Mouse (Mus musculus) intestine, embryonic 14.5 days (tissue): ENCODE measurements around the gene Apold1. TPM values are rescaled to one million over a fixed set of nuclear protein-coding genes. Genes with fewer than 3 reads are reported as not detected.

Source experiments
- ATAC-seq: fragments of 200-750 bp; cut with Nextera tagmentation; replicated peaks from 2 replicates; pipeline ENCODE4 v1.8.0; 2017; ENCODE audit warnings: low read depth, moderate number of reproducible peaks, moderate TSS enrichment, moderate library complexity; ENCODE audit not compliant: low FRiP score, low TSS enrichment
- DNase-seq: peaks from one replicate; pipeline ENCODE4 v3.0.0-alpha.2; 2018; ENCODE audit warnings: low spot score
- H3K27ac ChIP-seq: fragments of 300-500 bp; sonication (generic); 2 replicates; pipeline ENCODE4 v1.5.1; 2014; ENCODE audit warnings: low read depth, mild to moderate bottlenecking, control low read depth
- H3K27me3 ChIP-seq: fragments of 300-500 bp; sonication (generic); replicated peaks from 2 replicates; pipeline ENCODE4 v1.6.1; 2014; ENCODE audit warnings: low read length, control low read depth; ENCODE audit not compliant: control insufficient read depth, insufficient read depth
- H3K36me3 ChIP-seq: fragments of 300-500 bp; sonication (generic); 2 replicates; pipeline ENCODE4 v1.6.1; 2014; ENCODE audit warnings: low read length, control low read depth; ENCODE audit not compliant: control insufficient read depth, insufficient read depth
- H3K4me1 ChIP-seq: fragments of 300-500 bp; sonication (generic); replicated peaks from 2 replicates; pipeline ENCODE4 v1.6.1; 2014; ENCODE audit warnings: low read length, control low read depth, mixed read lengths; ENCODE audit not compliant: control insufficient read depth, insufficient read depth
- H3K4me2 ChIP-seq: fragments of 300-500 bp; sonication (generic); 2 replicates; pipeline ENCODE4 v1.6.1; 2014; ENCODE audit warnings: low read length
- H3K4me3 ChIP-seq: fragments of 300-500 bp; sonication (generic); 2 replicates; pipeline ENCODE4 v1.5.1; 2014; ENCODE audit warnings: low read depth, low read length, control low read depth, mixed read lengths
- H3K9ac ChIP-seq: fragments of 300-500 bp; sonication (generic); 2 replicates; pipeline ENCODE4 v1.6.1; 2014; ENCODE audit warnings: mild to moderate bottlenecking, low read length
- H3K9me3 ChIP-seq: fragments of 300-500 bp; sonication (generic); 2 replicates; pipeline ENCODE4 v1.6.1; 2016; ENCODE audit warnings: low read length, control low read depth; ENCODE audit not compliant: control insufficient read depth
- WGBS: fragments of 180-500 bp; shearing (Covaris S2); extraction: QIAGEN DNeasy Blood & Tissue Kit; methylation state at CpG from one replicate; pipeline ENCODE4 v1.1.7; 2014; 5-methylcytosine and 5-hydroxymethylcytosine counted together
- polyA plus RNA-seq: library from polyadenylated mRNA; unstranded; fragments of >200 nt; fragmentation: Nextera tagmentation; extraction: Ambion mirVana; gene quantifications from 2 replicates; pipeline ENCODE4 v1.2.1, GENCODE M21; 2014

The Apold1 gene
- polyA plus RNA-seq, 1 experiment from 2014 or later: 3.2 TPM

- H3K27ac ChIP-seq: no peak overlapping the region
- WGBS: 68% methylated on average over 5 of the region's 5 CpGs
- no peak overlapping the region for H3K4me3 ChIP-seq
- ATAC-seq: no peak
- no peak overlapping the region for H3K4me2 ChIP-seq
- H3K36me3 ChIP-seq: no peaks in the 10 kb centered on the region
- H3K27me3 ChIP-seq: no peaks in the 10 kb centered on the region
- DNase-seq: no peak
- H3K9me3 ChIP-seq: 0 out of 2 replicates have a peak, but pooled peaks cover 5% of the 10 kb centered on the region
- H3K9ac ChIP-seq: no peak overlapping the region
- H3K4me1 ChIP-seq: no peaks in the 10 kb centered on the region
Measured at GRCm38 (mm10) chr6:134962518-134962893, 19.0 kb upstream of the Apold1 start.

GRCm38 (mm10) chr6:134963910-134964309 is 17.6 kb upstream of the Apold1 start:
- no peak overlapping the region for H3K4me2 ChIP-seq
- H3K9me3 ChIP-seq: 0 out of 2 replicates have a peak, but pooled peaks cover 5% of the 10 kb centered on the region
- no peak for ATAC-seq
- H3K27me3 ChIP-seq: no peaks in the 10 kb centered on the region
- H3K4me3 ChIP-seq: no peak overlapping the region
- H3K36me3 ChIP-seq: no peaks in the 10 kb centered on the region
- no peak for DNase-seq
- WGBS: 80% methylated on average over 2 of the region's 2 CpGs
- H3K9ac ChIP-seq: no peak overlapping the region
- H3K4me1 ChIP-seq: no peaks in the 10 kb centered on the region
- H3K27ac ChIP-seq: no peak overlapping the region

GRCm38 (mm10) chr6:134966681-134967080 is 14.8 kb upstream of the Apold1 start:
- DNase-seq (no peak), ATAC-seq (no peak)
- Histone ChIP-seq H3K36me3 (no peaks in the 10 kb centered on the region), H3K4me2 (no peak overlapping the region), H3K27me3 (no peaks in the 10 kb centered on the region), H3K9ac (no peak overlapping the region), H3K27ac (no peak overlapping the region), H3K4me1 (no peaks in the 10 kb centered on the region), H3K4me3 (no peak overlapping the region), H3K9me3 (0 out of 2 replicates have a peak, but pooled peaks cover 5% of the 10 kb centered on the region)
- WGBS: 84% methylated on average over 5 of the region's 5 CpGs

- no peak overlapping the region for H3K9ac ChIP-seq
- no peak overlapping the region for H3K4me2 ChIP-seq
- H3K27me3 ChIP-seq: no peaks in the 10 kb centered on the region
- no peak overlapping the region for H3K27ac ChIP-seq
- H3K9me3 ChIP-seq: 0 out of 2 replicates have a peak, but pooled peaks cover 5% of the 10 kb centered on the region
- WGBS: 63% methylated on average over 1 of the region's 1 CpGs
- DNase-seq: no peak
- no peaks in the 10 kb centered on the region for H3K36me3 ChIP-seq
- H3K4me3 ChIP-seq: no peak overlapping the region
- H3K4me1 ChIP-seq: no peaks in the 10 kb centered on the region
- ATAC-seq: 0 out of 2 replicates have a peak, but pooled peaks have one; percentile 15
Measured at GRCm38 (mm10) chr6:134968326-134968725, 13.2 kb upstream of the Apold1 start.

- H3K36me3 ChIP-seq: no peaks in the 10 kb centered on the region
- no peaks in the 10 kb centered on the region for H3K4me1 ChIP-seq
- 77% methylated on average over 2 of the region's 2 CpGs for WGBS
- 0 out of 2 replicates have a peak, but pooled peaks cover 5% of the 10 kb centered on the region for H3K9me3 ChIP-seq
- no peak overlapping the region for H3K4me3 ChIP-seq
- no peaks in the 10 kb centered on the region for H3K27me3 ChIP-seq
- DNase-seq (no peak), ATAC-seq (no peak)
- no peak overlapping the region for H3K9ac ChIP-seq
- no peak overlapping the region for H3K4me2 ChIP-seq
- H3K27ac ChIP-seq: no peak overlapping the region
Measured at GRCm38 (mm10) chr6:134969498-134969897, 12.0 kb upstream of the Apold1 start.

GRCm38 (mm10) chr6:134972096-134972495 is 9.4 kb upstream of the Apold1 start:
- Histone ChIP-seq H3K4me3 (no peak overlapping the region), H3K27ac (no peak overlapping the region), H3K27me3 (no peaks in the 10 kb centered on the region), H3K36me3 (no peaks in the 10 kb centered on the region), H3K4me1 (no peaks in the 10 kb centered on the region), H3K9me3 (no peaks in the 10 kb centered on the region), H3K4me2 (no peak overlapping the region), H3K9ac (no peak overlapping the region)
- DNase-seq (no peak), ATAC-seq (no peak)
- 39% methylated on average over 4 of the region's 4 CpGs for WGBS

- Histone ChIP-seq H3K27me3 (no peaks in the 10 kb centered on the region), H3K27ac (no peak overlapping the region), H3K36me3 (no peaks in the 10 kb centered on the region), H3K4me1 (no peaks in the 10 kb centered on the region), H3K9ac (no peak overlapping the region), H3K4me3 (no peak overlapping the region), H3K9me3 (no peaks in the 10 kb centered on the region), H3K4me2 (no peak overlapping the region)
- ATAC-seq (no peak), DNase-seq (no peak)
- 25% methylated on average over 6 of the region's 6 CpGs for WGBS
Measured at GRCm38 (mm10) chr6:134976628-134977027, 4.9 kb upstream of the Apold1 start.

- H3K36me3 ChIP-seq: no peaks in the 10 kb centered on the region
- peak overlapping the region; percentile 54 for H3K9ac ChIP-seq
- no peak overlapping the region for H3K27ac ChIP-seq
- peak overlapping the region; percentile 91 for H3K4me2 ChIP-seq
- H3K9me3 ChIP-seq: no peaks in the 10 kb centered on the region
- DNase-seq (peak; percentile 90), ATAC-seq (peak; percentile 87)
- 0 out of 2 replicates have a peak, but pooled peaks cover 7% of the 10 kb centered on the region for H3K4me1 ChIP-seq
- WGBS: 2% methylated on average over 62 of the region's 62 CpGs
- peak overlapping the region; percentile 61 for H3K4me3 ChIP-seq
- no peaks in the 10 kb centered on the region; the same call in 1 of the 2 replicates for H3K27me3 ChIP-seq
Measured at GRCm38 (mm10) chr6:134983529-134984370, 2.2 kb downstream of the Apold1 start.
